Mouse (Mus musculus) bone marrow macrophage, adult 2 months (primary cell): ENCODE measurements around the gene Ccdc65.
"Not testable (repeated sequence)": the region's sequence is repeated elsewhere in the genome, so short reads cannot be mapped to it uniquely, and the experiment has no call there.

ENCODE experiments used
- CTCF ChIP-seq: IDR thresholded peaks from 2 replicates; pipeline ENCODE4 v1.5.1; 2012; ENCODE audit warnings: low read depth, mild to moderate bottlenecking, low read length, moderate library complexity
- POLR2A ChIP-seq: IDR thresholded peaks from 2 replicates; pipeline ENCODE4 v1.6.1; 2012; ENCODE audit warnings: mild to moderate bottlenecking, low read depth, low read length, borderline replicate concordance

- TF ChIP-seq CTCF, POLR2A: not testable (repeated sequence)
Observed at GRCm38 (mm10) chr15:98743863-98744262, 35.9 kb downstream of the Ccdc65 start.
